Mouse (Mus musculus): Measurements from ENCODE around the gene Slc37a3.
"Not testable (repeated sequence)": the region's sequence is repeated elsewhere in the genome, so short reads cannot be mapped to it uniquely, and the experiment has no call there.

GRCm38 (mm10) chr6:39416654-39417053, 39.2 kb upstream of the Slc37a3 start:
- TF ChIP-seq POLR2A (IDR thresholded peaks at IDR 0.05; ENCODE audit: control insufficient read depth, extremely low read depth, insufficient read depth, low read length, poor library complexity); CTCF (IDR thresholded peaks at IDR 0.05; ENCODE audit: borderline replicate concordance, control insufficient read depth, extremely low read depth, insufficient read depth, low read length, poor library complexity): not testable (repeated sequence)

Measured in thymus, adult 2 months (tissue).